Mouse (Mus musculus) lung, postnatal 14 days (tissue): ENCODE results near the gene Ccl2.

Source experiments
- DNase-seq: peaks from one replicate; pipeline ENCODE4 v3.0.0; 2021

The Ccl2 gene

GRCm38 (mm10) chr11:82038535-82038934 lies 3.2 kb downstream of the Ccl2 start, which contains the start of gene Gm17268:
TSS of gene Gm17268 (minus strand) at chr11:82038562.
- DNase-seq: no peak

- no peak for DNase-seq
Measured at GRCm38 (mm10) chr11:82039132-82039660, 3.8 kb downstream of the Ccl2 start.

GRCm38 (mm10) chr11:82041671-82042080 lies 6.3 kb downstream of the Ccl2 start:
- no peak for DNase-seq

- DNase-seq: peak; percentile 12
Measured at GRCm38 (mm10) chr11:82045471-82045870, 10.1 kb downstream of the Ccl2 start, which contains the start of gene Ccl7. TSS of gene Ccl7 (plus strand) at chr11:82045712.

GRCm38 (mm10) chr11:82047746-82048415 lies 12.5 kb downstream of the Ccl2 start:
- DNase-seq: peak; percentile 53

- DNase-seq: no peak
Measured at GRCm38 (mm10) chr11:82053849-82054248, 18.5 kb downstream of the Ccl2 start.

GRCm38 (mm10) chr11:82057646-82058045 lies 22.3 kb downstream of the Ccl2 start, which contains the start of gene Ccl11:
TSS of gene Ccl11 (plus strand) at chr11:82057823.
- no peak for DNase-seq

GRCm38 (mm10) chr11:82062226-82062625 lies 26.9 kb downstream of the Ccl2 start:
- no peak for DNase-seq

GRCm38 (mm10) chr11:82063454-82063853 lies 28.1 kb downstream of the Ccl2 start:
- no peak for DNase-seq

- no peak for DNase-seq
Measured at GRCm38 (mm10) chr11:82066953-82067571, 31.7 kb downstream of the Ccl2 start.

GRCm38 (mm10) chr11:82071076-82071475 lies 35.7 kb downstream of the Ccl2 start:
- DNase-seq: no peak

GRCm38 (mm10) chr11:82072374-82072773 lies 37.0 kb downstream of the Ccl2 start:
- DNase-seq: no peak

- no peak for DNase-seq
Measured at GRCm38 (mm10) chr11:82072984-82073383, 37.6 kb downstream of the Ccl2 start.

- no peak for DNase-seq
Measured at GRCm38 (mm10) chr11:82073686-82074085, 38.3 kb downstream of the Ccl2 start.

GRCm38 (mm10) chr11:82077031-82077430 lies 41.7 kb downstream of the Ccl2 start:
- no peak for DNase-seq

GRCm38 (mm10) chr11:82078136-82078730 lies 42.9 kb downstream of the Ccl2 start:
- DNase-seq: no peak

- no peak for DNase-seq
Measured at GRCm38 (mm10) chr11:82080865-82081264, 45.5 kb downstream of the Ccl2 start.

- no peak for DNase-seq
Measured at GRCm38 (mm10) chr11:82084360-82084759, 49.0 kb downstream of the Ccl2 start.
